Mouse (Mus musculus) heart, embryonic 14.5 days (tissue): ENCODE results near the gene Uvssa. TPM values are rescaled to one million over a fixed set of nuclear protein-coding genes. Genes with fewer than 3 reads are reported as not detected.

Source experiments
- ATAC-seq: fragments of 200-750 bp; cut with Nextera tagmentation; 2 replicates; pipeline ENCODE4 v1.8.0; 2017; ENCODE audit warnings: low read depth, moderate TSS enrichment; ENCODE audit not compliant: insufficient number of reproducible peaks, insufficient read depth, low FRiP score
- H3K27ac ChIP-seq, 2 experiments: fragments of 200-500 bp in 1 of 2; fragments of 300-500 bp in 1 of 2; sonication (generic) in 1 of 2; replicated peaks in 1 of 2; 2 replicates each; pipeline ENCODE4 v1.5.1; 2012 to 2014; ENCODE audit warnings: low read depth in 2 of 2, low read length in 2 of 2, control low read depth in 1 of 2, mild to moderate bottlenecking in 1 of 2, mixed read lengths in 1 of 2; ENCODE audit not compliant: control insufficient read depth in 1 of 2, insufficient read depth in 1 of 2
- H3K27me3 ChIP-seq: fragments of 300-500 bp; sonication (generic); 2 replicates; pipeline ENCODE4 v1.6.1; 2014; ENCODE audit warnings: mild to moderate bottlenecking, low read length, control low read depth; ENCODE audit not compliant: control insufficient read depth, insufficient read depth
- H3K36me3 ChIP-seq: fragments of 300-500 bp; sonication (generic); 2 replicates; pipeline ENCODE4 v1.6.1; 2014; ENCODE audit warnings: mild to moderate bottlenecking, control low read depth, low read length, mixed read lengths; ENCODE audit not compliant: control insufficient read depth, insufficient read depth
- H3K4me1 ChIP-seq, 2 experiments: fragments of 200-500 bp in 1 of 2; fragments of 300-500 bp in 1 of 2; sonication (generic) in 1 of 2; 2 replicates each; pipeline ENCODE4 v1.6.1; 2012 to 2014; ENCODE audit warnings: low read length in 2 of 2, control low read depth in 1 of 2, mixed read lengths in 1 of 2; ENCODE audit not compliant: control insufficient read depth in 2 of 2, insufficient read depth in 2 of 2
- H3K4me2 ChIP-seq: fragments of 300-500 bp; sonication (generic); 2 replicates; pipeline ENCODE4 v1.6.1; 2014; ENCODE audit warnings: mild to moderate bottlenecking, low read length
- H3K4me3 ChIP-seq, 2 experiments: fragments of 200-500 bp in 1 of 2; fragments of 300-500 bp in 1 of 2; sonication (generic) in 1 of 2; 2 replicates each; pipeline ENCODE4 v1.5.1; 2012 to 2014; ENCODE audit warnings: low read length in 2 of 2, mild to moderate bottlenecking in 2 of 2, control low read depth in 1 of 2, low read depth in 1 of 2, moderate library complexity in 1 of 2; ENCODE audit not compliant: control insufficient read depth in 1 of 2, insufficient read depth in 1 of 2
- H3K9ac ChIP-seq: fragments of 300-500 bp; sonication (generic); 2 replicates; pipeline ENCODE4 v1.6.1; 2014; ENCODE audit warnings: mild to moderate bottlenecking, low read length
- H3K9me3 ChIP-seq: fragments of 300-500 bp; sonication (generic); 2 replicates; pipeline ENCODE4 v1.6.1; 2016; ENCODE audit warnings: low read length, control low read depth; ENCODE audit not compliant: control insufficient read depth
- WGBS: fragments of 180-500 bp; shearing (Covaris S2); extraction: QIAGEN DNeasy Blood & Tissue Kit; methylation state at CpG from one replicate; pipeline ENCODE4 v1.1.7; 2014; 5-methylcytosine and 5-hydroxymethylcytosine counted together
- polyA plus RNA-seq: library from polyadenylated mRNA; unstranded; fragments of >200 nt; fragmentation: Nextera tagmentation; extraction: Ambion mirVana; gene quantifications from 2 replicates; pipeline ENCODE4 v1.2.1, GENCODE M21; 2014

Gene Uvssa
- polyA plus RNA-seq, 1 experiment from 2014 or later: 4.5 TPM

- H3K4me1 ChIP-seq: peaks cover 3 to 43% of the 10 kb centered on the region in 2 experiments
- no peak for ATAC-seq
- no peak overlapping the region for H3K4me2 ChIP-seq
- no peak overlapping the region for H3K4me3 ChIP-seq
- H3K27ac ChIP-seq: peak overlapping the region in 1 of 2 experiments; percentile 31; a peak in 1 of 4 replicates
- peaks cover 26% of the 10 kb centered on the region for H3K36me3 ChIP-seq
- H3K9ac ChIP-seq: no peak overlapping the region
- H3K9me3 ChIP-seq: no peaks in the 10 kb centered on the region
- no peaks in the 10 kb centered on the region for H3K27me3 ChIP-seq
Measured at GRCm38 (mm10) chr5:33342821-33343220, 35.5 kb upstream of the Uvssa start.

- no peak for ATAC-seq
- no peaks in the 10 kb centered on the region for H3K9me3 ChIP-seq
- no peak overlapping the region for H3K4me3 ChIP-seq
- H3K4me2 ChIP-seq: no peak overlapping the region
- H3K4me1 ChIP-seq: peaks cover 4 to 45% of the 10 kb centered on the region in 2 experiments
- no peaks in the 10 kb centered on the region for H3K27me3 ChIP-seq
- no peak overlapping the region for H3K9ac ChIP-seq
- peaks cover 24% of the 10 kb centered on the region for H3K36me3 ChIP-seq
- peak overlapping the region in 1 of 2 experiments; percentile 31; a peak in 1 of 4 replicates for H3K27ac ChIP-seq
Measured at GRCm38 (mm10) chr5:33343571-33343970, 34.8 kb upstream of the Uvssa start.

- Histone ChIP-seq H3K27me3 (no peaks in the 10 kb centered on the region), H3K9me3 (no peaks in the 10 kb centered on the region), H3K36me3 (peaks cover 19% of the 10 kb centered on the region), H3K27ac (no peak overlapping the region), H3K4me2 (no peak overlapping the region), H3K4me1 (peaks cover 4 to 45% of the 10 kb centered on the region in 2 experiments), H3K4me3 (no peak overlapping the region), H3K9ac (no peak overlapping the region)
- WGBS: 70% methylated on average over 3 of the region's 3 CpGs
- ATAC-seq: no peak
Measured at GRCm38 (mm10) chr5:33344070-33344469, 34.3 kb upstream of the Uvssa start.

- Histone ChIP-seq H3K27ac (no peak overlapping the region), H3K27me3 (no peaks in the 10 kb centered on the region), H3K9me3 (no peaks in the 10 kb centered on the region), H3K4me3 (no peak overlapping the region), H3K36me3 (peaks cover 12% of the 10 kb centered on the region), H3K9ac (no peak overlapping the region), H3K4me1 (peaks cover 5 to 62% of the 10 kb centered on the region in 2 experiments), H3K4me2 (no peak overlapping the region)
- ATAC-seq: no peak
- 58% methylated on average over 3 of the region's 3 CpGs for WGBS
Measured at GRCm38 (mm10) chr5:33347620-33348019, 30.7 kb upstream of the Uvssa start.

GRCm38 (mm10) chr5:33349205-33349604 lies 29.1 kb upstream of the Uvssa start:
- H3K4me2 ChIP-seq: no peak overlapping the region
- ATAC-seq: no peak
- H3K4me1 ChIP-seq: peaks cover 5 to 48% of the 10 kb centered on the region in 2 experiments
- H3K4me3 ChIP-seq: no peak overlapping the region
- peaks cover 12% of the 10 kb centered on the region for H3K36me3 ChIP-seq
- H3K9ac ChIP-seq: no peak overlapping the region
- 94% methylated on average over 5 of the region's 5 CpGs for WGBS
- H3K27me3 ChIP-seq: no peaks in the 10 kb centered on the region
- H3K9me3 ChIP-seq: no peaks in the 10 kb centered on the region
- H3K27ac ChIP-seq: no peak overlapping the region

- H3K9ac ChIP-seq: no peak overlapping the region
- no peak overlapping the region for H3K4me2 ChIP-seq
- peaks cover 9% of the 10 kb centered on the region for H3K36me3 ChIP-seq
- no peaks in the 10 kb centered on the region for H3K27me3 ChIP-seq
- H3K9me3 ChIP-seq: no peaks in the 10 kb centered on the region
- no peak overlapping the region for H3K27ac ChIP-seq
- 69% methylated on average over 4 of the region's 4 CpGs for WGBS
- peaks cover 5 to 44% of the 10 kb centered on the region in 2 experiments for H3K4me1 ChIP-seq
- ATAC-seq: no peak
- no peak overlapping the region for H3K4me3 ChIP-seq
Measured at GRCm38 (mm10) chr5:33349706-33350105, 28.6 kb upstream of the Uvssa start.

GRCm38 (mm10) chr5:33351556-33352272 lies 26.6 kb upstream of the Uvssa start:
- Histone ChIP-seq H3K9ac (no peak overlapping the region), H3K4me3 (no peak overlapping the region), H3K9me3 (no peaks in the 10 kb centered on the region), H3K4me1 (peaks cover 5 to 42% of the 10 kb centered on the region in 2 experiments), H3K27me3 (no peaks in the 10 kb centered on the region), H3K27ac (no peak overlapping the region), H3K36me3 (no peaks in the 10 kb centered on the region), H3K4me2 (no peak overlapping the region)
- WGBS: 66% methylated on average over 3 of the region's 3 CpGs
- no peak for ATAC-seq

GRCm38 (mm10) chr5:33352273-33352645 lies 26.1 kb upstream of the Uvssa start:
- Histone ChIP-seq H3K36me3 (no peaks in the 10 kb centered on the region), H3K9ac (no peak overlapping the region), H3K4me3 (no peak overlapping the region), H3K27ac (peak overlapping the region in 1 of 2 experiments; percentile 28; a peak in 1 of 4 replicates), H3K9me3 (no peaks in the 10 kb centered on the region), H3K27me3 (no peaks in the 10 kb centered on the region), H3K4me2 (no peak overlapping the region), H3K4me1 (peaks cover 5 to 43% of the 10 kb centered on the region in 2 experiments)
- WGBS: 54% methylated on average over 8 of the region's 8 CpGs
- no peak for ATAC-seq
